Mouse (Mus musculus): ENCODE measurements around the gene Mllt3. TPM values are rescaled to one million over a fixed set of nuclear protein-coding genes. Genes with fewer than 3 reads are reported as not detected.

Mllt3 gene
- total and polyA plus RNA-seq, 2 experiments from 2014 or later, result 22.7 to 62.9 TPM

GRCm38 (mm10) chr4:88003159-88003948 lies 29.8 kb downstream of the Mllt3 start:
- no peak for ATAC-seq
- no peaks in the 10 kb centered on the region for H3K4me1 ChIP-seq (ENCODE audit: insufficient read depth, low read length)
- H3K9me3 ChIP-seq (ENCODE audit: low read length), result no peaks in the 10 kb centered on the region
- H3K27me3 ChIP-seq (ENCODE audit: insufficient read depth, low read length), result no peaks in the 10 kb centered on the region
- H3K36me3 ChIP-seq (ENCODE audit: insufficient read depth, low read length), result no peaks in the 10 kb centered on the region
- WGBS, result 82% methylated on average over 9 of the region's 9 CpGs
- TF ChIP-seq CTCF (IDR thresholded peaks at IDR 0.05; ENCODE audit: low read depth), result no peak
- no peak overlapping the region for H3K4me2 ChIP-seq (ENCODE audit: low read depth, low read length)
- no peak for DNase-seq (ENCODE audit: low spot score)
- H3K27ac ChIP-seq, result no peak overlapping the region
- H3K4me3 ChIP-seq (ENCODE audit: low read length), result no peak overlapping the region
- no peak overlapping the region for H3K9ac ChIP-seq (replicated peaks; ENCODE audit: low read length)

GRCm38 (mm10) chr4:87991710-87992109 lies 41.5 kb downstream of the Mllt3 start:
- Histone ChIP-seq H3K4me3 (ENCODE audit: low read length) (no peak overlapping the region), H3K4me1 (ENCODE audit: insufficient read depth, low read length) (no peaks in the 10 kb centered on the region), H3K4me2 (ENCODE audit: low read depth, low read length) (no peak overlapping the region), H3K9ac (replicated peaks; ENCODE audit: low read length) (no peak overlapping the region), H3K9me3 (ENCODE audit: low read length) (no peaks in the 10 kb centered on the region), H3K36me3 (ENCODE audit: insufficient read depth, low read length) (no peaks in the 10 kb centered on the region), H3K27ac (no peak overlapping the region), H3K27me3 (ENCODE audit: insufficient read depth, low read length) (no peaks in the 10 kb centered on the region)
- ATAC-seq (no peak), DNase-seq (ENCODE audit: low spot score) (no peak)
- WGBS, result 96% methylated on average over 5 of the region's 5 CpGs
- no peak for TF ChIP-seq CTCF (IDR thresholded peaks at IDR 0.05; ENCODE audit: low read depth)

- no peak overlapping the region for H3K4me3 ChIP-seq (ENCODE audit: low read length)
- H3K36me3 ChIP-seq (ENCODE audit: insufficient read depth, low read length), result no peaks in the 10 kb centered on the region
- 67% methylated on average over 5 of the region's 5 CpGs for whole genome bisulfite sequencing
- no peak overlapping the region for H3K27ac ChIP-seq
- no peak for TF ChIP-seq CTCF (IDR thresholded peaks at IDR 0.05; ENCODE audit: low read depth)
- no peak overlapping the region for H3K4me2 ChIP-seq (ENCODE audit: low read depth, low read length)
- no peak for DNase-seq (ENCODE audit: low spot score)
- no peaks in the 10 kb centered on the region for H3K9me3 ChIP-seq (ENCODE audit: low read length)
- no peaks in the 10 kb centered on the region for H3K27me3 ChIP-seq (ENCODE audit: insufficient read depth, low read length)
- no peak overlapping the region for H3K9ac ChIP-seq (replicated peaks; ENCODE audit: low read length)
- no peak for ATAC-seq
- H3K4me1 ChIP-seq (ENCODE audit: insufficient read depth, low read length), result no peaks in the 10 kb centered on the region
Observed at GRCm38 (mm10) chr4:87990940-87991339, 42.2 kb downstream of the Mllt3 start.

- TF ChIP-seq CTCF (IDR thresholded peaks at IDR 0.05; ENCODE audit: low read depth), result no peak
- Histone ChIP-seq H3K9ac (replicated peaks; ENCODE audit: low read length) (no peak overlapping the region), H3K27me3 (ENCODE audit: insufficient read depth, low read length) (no peaks in the 10 kb centered on the region), H3K36me3 (ENCODE audit: insufficient read depth, low read length) (no peaks in the 10 kb centered on the region), H3K9me3 (ENCODE audit: low read length) (no peaks in the 10 kb centered on the region), H3K27ac (0 out of 2 replicates have a peak overlapping the region, but pooled peaks have one; percentile 12), H3K4me2 (ENCODE audit: low read depth, low read length) (no peak overlapping the region), H3K4me3 (ENCODE audit: low read length) (no peak overlapping the region), H3K4me1 (ENCODE audit: insufficient read depth, low read length) (peaks cover 5% of the 10 kb centered on the region; the same call in 1 of the 2 replicates)
- ATAC-seq (no peak), DNase-seq (ENCODE audit: low spot score) (no peak)
- 46% methylated on average over 4 of the region's 4 CpGs for WGBS
Observed at GRCm38 (mm10) chr4:87985281-87985680, 47.9 kb downstream of the Mllt3 start.

GRCm38 (mm10) chr4:87984589-87984988 lies 48.6 kb downstream of the Mllt3 start:
- H3K9ac ChIP-seq (replicated peaks; ENCODE audit: low read length), result no peak overlapping the region
- H3K36me3 ChIP-seq (ENCODE audit: insufficient read depth, low read length), result no peaks in the 10 kb centered on the region
- TF ChIP-seq CTCF (IDR thresholded peaks at IDR 0.05; ENCODE audit: low read depth), result no peak
- H3K27me3 ChIP-seq (ENCODE audit: insufficient read depth, low read length), result no peaks in the 10 kb centered on the region
- H3K4me2 ChIP-seq (ENCODE audit: low read depth, low read length), result no peak overlapping the region
- 0 out of 2 replicates have a peak overlapping the region, but pooled peaks have one; percentile 12 for H3K27ac ChIP-seq
- H3K9me3 ChIP-seq (ENCODE audit: low read length), result no peaks in the 10 kb centered on the region
- 42% methylated on average over 3 of the region's 3 CpGs for WGBS
- peaks cover 5% of the 10 kb centered on the region; the same call in 1 of the 2 replicates for H3K4me1 ChIP-seq (ENCODE audit: insufficient read depth, low read length)
- no peak overlapping the region for H3K4me3 ChIP-seq (ENCODE audit: low read length)
- ATAC-seq (no peak), DNase-seq (ENCODE audit: low spot score) (no peak)

GRCm38 (mm10) chr4:87984091-87984490 lies 49.1 kb downstream of the Mllt3 start:
- no peak overlapping the region for H3K9ac ChIP-seq (replicated peaks; ENCODE audit: low read length)
- 62% methylated on average over 5 of the region's 5 CpGs for WGBS
- H3K9me3 ChIP-seq (ENCODE audit: low read length), result no peaks in the 10 kb centered on the region
- no peak overlapping the region for H3K4me3 ChIP-seq (ENCODE audit: low read length)
- H3K27ac ChIP-seq, result peak overlapping the region; percentile 12; the same call in 1 of the 2 replicates
- no peak for ATAC-seq
- no peak for TF ChIP-seq CTCF (IDR thresholded peaks at IDR 0.05; ENCODE audit: low read depth)
- no peak overlapping the region for H3K4me2 ChIP-seq (ENCODE audit: low read depth, low read length)
- H3K36me3 ChIP-seq (ENCODE audit: insufficient read depth, low read length), result no peaks in the 10 kb centered on the region
- no peak for DNase-seq (ENCODE audit: low spot score)
- H3K4me1 ChIP-seq (ENCODE audit: insufficient read depth, low read length), result peaks cover 5% of the 10 kb centered on the region; the same call in 1 of the 2 replicates
- H3K27me3 ChIP-seq (ENCODE audit: insufficient read depth, low read length), result no peaks in the 10 kb centered on the region

- Histone ChIP-seq H3K9ac (replicated peaks; ENCODE audit: low read length) (no peak overlapping the region), H3K4me3 (ENCODE audit: low read length) (no peak overlapping the region), H3K27ac (no peak overlapping the region), H3K27me3 (ENCODE audit: insufficient read depth, low read length) (no peaks in the 10 kb centered on the region), H3K4me2 (ENCODE audit: low read depth, low read length) (no peak overlapping the region), H3K9me3 (ENCODE audit: low read length) (no peaks in the 10 kb centered on the region), H3K4me1 (ENCODE audit: insufficient read depth, low read length) (peaks cover 5% of the 10 kb centered on the region; the same call in 1 of the 2 replicates), H3K36me3 (ENCODE audit: insufficient read depth, low read length) (no peaks in the 10 kb centered on the region)
- 76% methylated on average over 5 of the region's 5 CpGs for WGBS
- DNase-seq (ENCODE audit: low spot score) (no peak), ATAC-seq (no peak)
- TF ChIP-seq CTCF (IDR thresholded peaks at IDR 0.05; ENCODE audit: low read depth), result no peak
Observed at GRCm38 (mm10) chr4:87982578-87982977, 50.6 kb downstream of the Mllt3 start.
